In genomic region chr1:181230731-181231148, GRCm38 (mm10) we compare ENCODE assay signal across 7 mouse cellular contexts. TPM values are rescaled to one million over a fixed set of nuclear protein-coding genes. Genes with fewer than 3 reads are reported as not detected.
A peak's percentile ranks its signal among the peaks of the same experiment; 100 is the strongest.
DNase-seq lines count a peak whose midpoint lies in the region; ATAC-seq and TF ChIP-seq lines count a peak whose summit lies in the region.

No protein-coding gene starts in this region.

- ATAC-seq in CD4-positive, CD25-positive, alpha-beta regulatory T cell, adult 4 months: peak; percentile 57
- 0 out of 2 replicates have a peak, but pooled peaks have one; percentile 7 for ATAC-seq in heart, postnatal 0 days (ENCODE audit: insufficient read depth, low read depth)

- H3K4me3 ChIP-seq in heart, postnatal 0 days (ENCODE audit: low read depth, low read length): no peak overlapping the region

- no peak for TF ChIP-seq EP300 in heart, postnatal 0 days (IDR thresholded peaks at IDR 0.05; ENCODE audit: low read depth)

- H3K4me1 ChIP-seq in heart, postnatal 0 days (ENCODE audit: control insufficient read depth, insufficient read depth): peaks cover 15% of the 10 kb centered on the region

- no peak overlapping the region for H3K4me2 ChIP-seq in heart, postnatal 0 days (ENCODE audit: low read depth, low read length)

- no peak overlapping the region for H3K9ac ChIP-seq in heart, postnatal 0 days (replicated peaks; ENCODE audit: low read depth, low read length)

- H3K27ac ChIP-seq in heart, postnatal 0 days (ENCODE audit: low read depth): peak overlapping the region; percentile 23; the same call in 1 of the 2 replicates

- H3K27me3 ChIP-seq in heart, postnatal 0 days (ENCODE audit: control insufficient read depth, insufficient read depth, low read length): no peaks in the 10 kb centered on the region

- no peak for TF ChIP-seq CTCF in heart, postnatal 0 days (IDR thresholded peaks at IDR 0.05; ENCODE audit: low read depth)

- 38% methylated on average over 10 of the region's 10 CpGs for WGBS in heart, postnatal 0 days

- H3K9me3 ChIP-seq in heart, postnatal 0 days (replicated peaks; ENCODE audit: control insufficient read depth, low read length): no peaks in the 10 kb centered on the region

- DNase-seq in 416B (ENCODE audit: low read depth) (peak; percentile 86), adipocyte (ENCODE audit: low spot score) (no peak)
- DNase-seq in heart, postnatal 0 days (ENCODE audit: low spot score): no peak
- DNase-seq in lung, postnatal 10 days: peak; percentile 54
- DNase-seq in thymus, postnatal 4 days: peak; percentile 65
- no peak for DNase-seq in cerebellum, postnatal 14 days

- no peaks in the 10 kb centered on the region for H3K36me3 ChIP-seq in heart, postnatal 0 days (replicated peaks; ENCODE audit: control insufficient read depth, insufficient read depth, low read length)

RNA-seq across cellular contexts. Expression of gene Wdr26, which starts 18.9 kb away (rescaled TPM):
- 10 to 100 TPM; 34.7 to 40.9 TPM for polyA plus RNA-seq in CD4-positive, CD25-positive, alpha-beta regulatory T cell, adult 4 months (2017; shearing (Covaris generic))
- 37.4 and 46.2 TPM in 2 replicates for total RNA-seq in heart, postnatal 0 days (2014; rRNA removed; ENCODE audit: low replicate concordance)
- polyA plus RNA-seq in heart, postnatal 0 days (2015; fragmentation: Nextera tagmentation; extraction: Ambion mirVana): 34.8 and 38.6 TPM in 2 replicates

Comparison
In these comparisons a context has a peak if more than half of its experiments do, and no peak if none do; other contexts are left out.
1. DNase-seq: peak in 416B (single experiment), lung, postnatal 10 days (single experiment) and thymus, postnatal 4 days (single experiment); none in heart, postnatal 0 days (single experiment), adipocyte (single experiment) and cerebellum, postnatal 14 days (0 of 2).